Mouse (Mus musculus) testis, adult 2 months (tissue): Measurements from ENCODE around the gene Wdr82.

Experiments
- CTCF ChIP-seq: fragments of 200-500 bp; IDR thresholded peaks from 2 replicates; pipeline ENCODE4 v1.5.1; 2012; ENCODE audit warnings: low read depth, mild to moderate bottlenecking, inconsistent platforms, low read length, moderate library complexity; ENCODE audit not compliant: control insufficient read depth, insufficient read depth, insufficient replicate concordance
- POLR2A ChIP-seq: fragments of 200-500 bp; IDR thresholded peaks from 2 replicates; pipeline ENCODE4 v1.6.1; 2012; ENCODE audit warnings: low read depth, mild to moderate bottlenecking, inconsistent platforms, low read length, moderate library complexity; ENCODE audit not compliant: control insufficient read depth

DNA sequence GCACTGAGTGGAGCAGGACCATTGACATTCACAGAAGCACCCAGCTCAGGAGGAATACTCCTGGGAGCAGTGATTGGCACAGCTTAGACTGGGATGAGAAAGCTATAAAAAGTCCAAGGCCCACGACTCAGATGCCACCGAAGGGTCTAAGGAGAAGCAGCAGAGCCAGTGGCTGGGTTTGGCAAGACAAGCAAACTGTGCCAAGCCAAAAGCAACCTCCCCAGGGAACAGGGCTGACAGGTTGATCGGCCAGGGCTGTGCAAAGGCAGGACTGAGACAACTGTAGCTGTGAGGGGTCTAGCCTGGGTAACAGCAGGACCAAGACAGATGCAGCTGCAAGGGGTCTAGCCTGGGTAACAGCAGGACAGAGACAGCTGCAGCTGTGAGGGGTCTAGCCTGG, 62.2 kb downstream of the Wdr82 start:
- no peak for TF ChIP-seq POLR2A
- no peak for TF ChIP-seq CTCF
